Mouse (Mus musculus) brain, embryonic 14.5 days (tissue): ENCODE measurements around the gene Anxa9.

Source experiments
- CTCF ChIP-seq: fragments of 200-500 bp; IDR thresholded peaks from 2 replicates; pipeline ENCODE4 v1.5.1; 2012; ENCODE audit warnings: inconsistent platforms, mild to moderate bottlenecking, moderate library complexity, borderline replicate concordance; ENCODE audit not compliant: insufficient read depth, insufficient read length; ENCODE audit errors: extremely low read depth
- POLR2A ChIP-seq: fragments of 200-500 bp; IDR thresholded peaks from 2 replicates; pipeline ENCODE4 v1.6.1; 2012; ENCODE audit warnings: mild to moderate bottlenecking, inconsistent platforms, borderline replicate concordance; ENCODE audit not compliant: poor library complexity, insufficient read depth, insufficient read length, severe bottlenecking; ENCODE audit errors: extremely low read depth

GRCm38 (mm10) chr3:95301204-95301796 lies 5.7 kb downstream of the Anxa9 start:
- no peak for TF ChIP-seq CTCF
- no peak for TF ChIP-seq POLR2A
